Mouse (Mus musculus) splenic B cell, adult 2 months (primary cell): ENCODE data around the gene Dcaf8.

Experiments used
- DNase-seq: peaks from one replicate; pipeline ENCODE4 v3.0.0-alpha.2; 2011; ENCODE audit warnings: low read depth, low spot score
- H3K27me3 ChIP-seq: 2 replicates; pipeline ENCODE4 v1.6.1; 2012; ENCODE audit warnings: mild to moderate bottlenecking, low read length, moderate library complexity, mixed read lengths; ENCODE audit not compliant: control insufficient read depth, poor library complexity, insufficient read depth, severe bottlenecking
- H3K36me3 ChIP-seq: 2 replicates; pipeline ENCODE4 v1.6.1; 2012; ENCODE audit warnings: mild to moderate bottlenecking, low read length, moderate library complexity, mixed read lengths; ENCODE audit not compliant: control insufficient read depth, poor library complexity, insufficient read depth, severe bottlenecking

Dcaf8 gene

DNA sequence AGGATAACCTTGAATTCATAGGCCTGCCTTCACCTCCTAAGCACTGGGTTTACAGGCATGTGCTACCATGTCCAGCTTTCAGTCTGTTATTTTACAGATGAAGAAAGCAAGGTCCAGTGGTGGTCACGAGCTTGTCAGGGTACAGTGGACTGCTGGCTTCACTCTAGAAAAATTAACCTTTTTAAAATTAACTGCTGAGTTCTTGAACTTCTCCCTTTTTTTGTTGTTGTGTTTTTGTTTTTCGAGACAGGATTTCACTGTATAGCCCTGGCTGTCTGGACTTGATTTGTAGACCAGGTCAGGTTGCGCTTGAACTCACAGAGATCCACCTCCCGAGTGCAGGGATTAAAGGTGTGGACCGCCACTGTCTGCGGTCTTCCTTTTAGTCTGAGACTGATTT lies 15.1 kb downstream of the Dcaf8 start:
- Histone ChIP-seq H3K36me3 (peaks cover 10% of the 10 kb centered on the region; the same call in 1 of the 2 replicates), H3K27me3 (no peaks in the 10 kb centered on the region)
- DNase-seq = no peak

DNA sequence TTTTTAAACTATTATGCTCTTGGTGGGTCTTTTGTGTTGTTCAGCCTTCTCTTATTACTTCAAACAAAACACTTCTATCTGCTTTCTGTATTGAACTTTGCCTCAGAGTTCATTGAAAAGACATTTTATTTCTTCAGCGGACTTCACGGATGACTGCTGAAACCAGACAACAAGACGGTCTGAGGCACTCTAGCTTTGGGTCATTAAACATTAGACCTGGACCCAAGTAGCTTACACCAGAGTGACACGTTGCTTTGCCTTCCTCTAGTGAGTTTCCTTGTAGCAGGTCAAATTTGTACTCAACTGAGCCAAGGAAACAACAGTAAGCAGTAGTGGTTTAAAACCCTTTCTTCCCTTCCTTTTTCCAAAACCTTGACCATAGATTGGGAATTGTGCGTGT lies 20.0 kb downstream of the Dcaf8 start:
- Histone ChIP-seq H3K27me3 (no peaks in the 10 kb centered on the region), H3K36me3 (peaks cover 14% of the 10 kb centered on the region)
- no peak for DNase-seq

- no peaks in the 10 kb centered on the region for H3K27me3 ChIP-seq
- peaks cover 18% of the 10 kb centered on the region for H3K36me3 ChIP-seq
- DNase-seq = no peak
Measured at GRCm38 (mm10) chr1:172169809-172170208, 21.9 kb downstream of the Dcaf8 start.

GRCm38 (mm10) chr1:172172381-172172780 lies 24.5 kb downstream of the Dcaf8 start:
- no peaks in the 10 kb centered on the region for H3K27me3 ChIP-seq
- no peak for DNase-seq
- peaks cover 10% of the 10 kb centered on the region for H3K36me3 ChIP-seq

DNA sequence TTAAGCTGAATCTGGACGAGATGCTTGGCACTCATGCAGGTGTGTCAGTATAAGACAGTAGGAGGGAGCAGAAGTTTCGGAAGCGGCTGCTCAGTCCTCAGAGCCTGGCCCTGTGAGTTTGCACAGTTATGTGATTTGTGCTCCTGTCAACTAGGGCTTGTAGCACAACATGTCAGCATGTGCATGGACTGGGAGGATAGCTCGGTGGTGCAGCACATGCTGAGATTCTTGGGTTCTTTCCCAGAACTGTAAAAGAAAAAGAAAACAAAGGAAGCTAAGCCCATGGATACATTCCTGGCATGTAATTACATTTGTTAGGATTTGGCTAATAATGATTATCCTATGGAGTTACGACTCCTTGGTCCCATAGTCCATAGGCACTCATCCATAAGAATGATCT lies 25.3 kb downstream of the Dcaf8 start:
- DNase-seq = no peak
- Histone ChIP-seq H3K27me3 (no peaks in the 10 kb centered on the region), H3K36me3 (peaks cover 13% of the 10 kb centered on the region)

- no peaks in the 10 kb centered on the region for H3K27me3 ChIP-seq
- peaks cover 15% of the 10 kb centered on the region for H3K36me3 ChIP-seq
- DNase-seq = no peak
Measured at GRCm38 (mm10) chr1:172177791-172178190, 29.9 kb downstream of the Dcaf8 start.

DNA sequence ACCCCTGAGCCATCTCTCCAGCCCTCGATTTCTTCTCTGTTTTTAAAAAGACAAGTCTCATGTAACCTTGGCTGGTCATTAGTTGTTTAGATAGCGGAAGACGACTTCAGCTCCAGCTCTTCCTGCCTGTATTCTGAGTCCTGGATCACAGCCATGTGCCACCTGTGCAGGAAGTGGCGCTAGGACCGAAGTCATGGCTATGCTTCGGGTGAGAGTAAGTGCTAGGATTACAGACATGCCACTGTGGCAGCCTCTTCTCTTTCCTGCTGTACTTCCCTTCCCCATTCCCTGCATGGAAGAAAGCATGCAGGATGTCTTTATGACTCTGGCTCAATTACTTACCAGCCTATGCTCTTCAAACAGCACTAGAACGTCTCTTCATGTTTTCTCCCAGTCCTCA lies 31.2 kb downstream of the Dcaf8 start:
- no peaks in the 10 kb centered on the region for H3K27me3 ChIP-seq
- H3K36me3 ChIP-seq = peaks cover 13% of the 10 kb centered on the region; the same call in 1 of the 2 replicates
- no peak for DNase-seq

DNA sequence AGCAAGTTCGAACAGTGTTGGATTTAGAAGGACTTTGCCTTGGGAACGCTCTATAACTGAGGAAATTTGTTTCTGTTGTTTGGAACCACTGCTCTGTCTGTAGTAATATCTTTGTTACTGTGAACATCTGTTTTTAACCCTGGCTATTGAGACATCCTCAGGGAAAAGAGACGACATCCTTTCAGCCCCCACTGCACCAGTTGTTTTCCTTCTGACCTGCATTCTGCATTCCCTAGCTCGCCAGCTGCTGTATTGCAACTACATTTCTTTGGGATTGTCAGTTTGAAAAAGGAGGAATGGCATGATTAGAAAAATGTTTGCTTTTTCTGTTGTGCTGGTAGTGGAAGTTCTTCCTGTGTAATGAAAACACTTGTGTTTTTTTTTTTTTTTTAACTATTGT lies 33.0 kb downstream of the Dcaf8 start:
- Histone ChIP-seq H3K36me3 (peaks cover 11% of the 10 kb centered on the region; the same call in 1 of the 2 replicates), H3K27me3 (no peaks in the 10 kb centered on the region)
- no peak for DNase-seq

DNA sequence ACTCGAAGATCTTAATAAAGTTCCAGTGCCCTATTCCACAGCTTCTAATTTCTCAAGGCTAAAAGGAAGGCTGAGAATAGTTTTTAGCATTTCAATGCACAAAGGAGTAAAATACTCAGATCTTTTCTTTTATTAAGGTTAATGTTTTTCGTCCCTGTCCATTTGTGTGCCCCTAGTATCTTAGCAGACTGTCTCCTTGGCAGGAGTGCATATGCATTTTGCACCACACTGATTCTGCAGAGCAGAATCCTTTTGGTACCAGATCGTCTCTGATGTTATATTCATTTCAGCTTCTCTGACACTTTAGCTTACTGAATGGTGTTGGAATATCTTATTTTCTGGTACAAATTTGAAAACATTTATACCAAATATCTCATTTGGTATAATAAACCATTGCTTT lies 33.9 kb downstream of the Dcaf8 start:
- peaks cover 11% of the 10 kb centered on the region; the same call in 1 of the 2 replicates for H3K36me3 ChIP-seq
- no peaks in the 10 kb centered on the region for H3K27me3 ChIP-seq
- DNase-seq = no peak

DNA sequence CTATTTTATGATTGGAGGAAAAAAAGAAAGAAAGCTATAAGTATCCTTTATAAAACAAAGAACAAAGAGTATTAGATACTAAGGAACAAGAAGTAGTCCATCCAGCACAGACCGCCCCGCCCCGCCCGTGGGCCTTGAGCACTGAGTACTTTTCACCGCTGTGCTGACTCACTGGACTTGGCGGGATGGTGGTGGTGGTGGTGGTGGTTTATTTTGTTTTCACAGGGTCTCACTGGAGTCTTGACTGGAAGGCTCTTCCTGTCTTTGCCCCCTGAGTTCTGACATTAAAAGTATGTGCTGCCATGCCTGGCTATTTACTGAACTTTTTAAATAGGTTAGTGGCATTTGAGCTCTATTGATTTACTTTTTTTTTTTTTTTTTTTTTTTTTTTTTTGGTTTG lies 35.2 kb downstream of the Dcaf8 start:
- DNase-seq = no peak
- Histone ChIP-seq H3K27me3 (no peaks in the 10 kb centered on the region), H3K36me3 (peaks cover 9% of the 10 kb centered on the region; the same call in 1 of the 2 replicates)

GRCm38 (mm10) chr1:172183915-172184314 lies 36.0 kb downstream of the Dcaf8 start:
- no peaks in the 10 kb centered on the region for H3K27me3 ChIP-seq
- no peak for DNase-seq
- H3K36me3 ChIP-seq = peaks cover 9% of the 10 kb centered on the region; the same call in 1 of the 2 replicates

DNA sequence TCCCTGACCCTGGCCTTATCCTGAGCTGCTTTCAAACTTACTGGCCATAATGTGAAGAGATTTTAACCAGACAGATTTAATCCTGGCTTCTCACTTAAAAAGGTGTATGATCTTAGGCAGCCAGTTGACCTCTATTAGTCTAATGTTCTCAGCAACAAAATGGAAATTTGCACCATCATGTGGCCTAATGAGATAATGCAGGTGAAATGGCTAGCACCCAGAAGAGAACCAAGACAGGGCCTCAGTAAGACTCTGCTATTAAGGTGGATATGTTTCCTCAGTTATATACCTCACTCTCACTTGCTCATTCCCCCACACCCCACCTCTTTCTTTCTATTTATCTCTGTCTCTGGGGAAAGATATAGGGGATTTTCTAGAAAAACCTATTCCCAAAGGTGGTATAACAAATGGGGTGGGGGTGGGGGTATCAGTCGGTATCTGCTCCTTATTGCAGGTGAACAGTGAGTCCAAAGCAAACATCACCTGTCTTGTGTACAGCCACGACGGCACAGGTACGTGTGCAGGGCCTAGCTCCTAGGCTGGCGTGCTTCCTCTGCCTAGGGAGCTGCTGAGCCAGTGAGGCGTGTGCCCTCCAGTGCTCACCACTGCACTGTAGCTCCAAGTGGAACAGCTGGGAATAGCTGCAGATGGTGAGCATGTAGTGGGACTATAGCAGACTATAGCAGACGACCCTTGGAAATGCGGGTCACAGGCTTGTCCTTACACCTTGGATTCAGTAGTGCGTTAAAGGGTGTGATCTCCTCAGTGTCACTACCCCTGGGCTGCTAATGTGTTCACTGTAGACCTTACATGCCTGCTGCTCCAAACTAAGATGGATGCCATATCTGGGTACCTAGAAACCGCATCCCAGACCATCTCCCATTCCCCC lies 38.8 kb downstream of the Dcaf8 start:
- DNase-seq = peak; percentile 45
- Histone ChIP-seq H3K27me3 (no peaks in the 10 kb centered on the region), H3K36me3 (peaks cover 6% of the 10 kb centered on the region; the same call in 1 of the 2 replicates)

DNA sequence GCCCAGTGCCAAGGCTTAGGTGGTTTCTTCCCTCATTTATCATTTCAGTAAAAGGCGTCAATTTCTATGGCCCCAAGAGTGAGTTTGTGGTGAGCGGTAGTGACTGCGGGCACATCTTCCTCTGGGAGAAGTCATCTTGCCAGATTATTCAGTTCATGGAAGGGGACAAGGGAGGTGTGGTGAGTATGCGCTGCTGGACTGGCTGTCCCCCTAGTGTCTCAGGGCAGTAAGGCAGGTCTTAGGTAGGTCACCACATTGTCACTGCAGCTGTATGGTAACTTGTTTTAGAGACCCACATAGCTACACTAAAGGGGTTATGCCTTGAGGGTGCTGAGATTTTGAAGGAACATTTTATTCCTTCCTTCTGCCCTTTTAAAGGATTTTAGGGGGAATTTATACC lies 41.0 kb downstream of the Dcaf8 start:
- no peaks in the 10 kb centered on the region for H3K27me3 ChIP-seq
- H3K36me3 ChIP-seq = peaks cover 7% of the 10 kb centered on the region
- peak; percentile 34 for DNase-seq

- Histone ChIP-seq H3K36me3 (peaks cover 14% of the 10 kb centered on the region), H3K27me3 (no peaks in the 10 kb centered on the region)
- no peak for DNase-seq
Measured at GRCm38 (mm10) chr1:172191578-172191977, 43.7 kb downstream of the Dcaf8 start.

DNA sequence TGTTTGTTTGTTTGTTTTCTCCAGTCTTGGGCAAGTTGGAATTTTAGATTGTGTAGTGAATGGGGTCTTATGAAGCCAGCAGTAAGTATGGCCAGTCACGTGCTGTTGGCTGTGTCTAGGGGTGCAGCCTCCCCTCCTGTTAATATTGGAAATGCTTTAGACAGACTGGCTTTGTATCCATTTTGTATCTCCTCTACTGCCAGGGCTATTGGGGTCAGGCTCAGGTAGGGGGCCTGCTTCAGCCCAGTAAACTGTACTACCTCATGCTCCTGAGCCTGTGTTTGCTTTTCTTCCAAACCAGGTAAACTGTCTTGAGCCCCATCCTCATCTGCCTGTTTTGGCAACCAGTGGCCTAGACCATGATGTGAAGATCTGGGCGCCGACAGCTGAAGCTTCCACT lies 44.3 kb downstream of the Dcaf8 start:
- no peak for DNase-seq

More for the DNA sequence above, 44.3 kb downstream of the Dcaf8 start:
- Histone ChIP-seq H3K27me3 (no peaks in the 10 kb centered on the region), H3K36me3 (peaks cover 17% of the 10 kb centered on the region)
